Mouse (Mus musculus) midbrain, postnatal 0 days (tissue): Measurements from ENCODE around the gene Zmpste24. TPM values are rescaled to one million over a fixed set of nuclear protein-coding genes. Genes with fewer than 3 reads are reported as not detected.

Experiments
- ATAC-seq: fragments of 200-750 bp; cut with Nextera tagmentation; 2 replicates; pipeline ENCODE4 v1.8.0; 2017; ENCODE audit warnings: moderate number of reproducible peaks, mild to moderate bottlenecking, moderate TSS enrichment, moderate library complexity; ENCODE audit not compliant: low FRiP score
- DNase-seq: peaks from one replicate; pipeline ENCODE4 v3.0.0-alpha.2; 2015; ENCODE audit warnings: low spot score
- H3K27ac ChIP-seq: fragments of 300-500 bp; sonication (generic); 2 replicates; pipeline ENCODE4 v1.5.1; 2014; ENCODE audit warnings: low read depth, mild to moderate bottlenecking, low read length, mixed read lengths
- H3K27me3 ChIP-seq: fragments of 300-500 bp; sonication (generic); 2 replicates; pipeline ENCODE4 v1.6.1; 2014; ENCODE audit warnings: low read length, control low read depth, mixed read lengths; ENCODE audit not compliant: insufficient read depth
- H3K36me3 ChIP-seq: fragments of 300-500 bp; sonication (generic); 2 replicates; pipeline ENCODE4 v1.6.1; 2014; ENCODE audit warnings: low read length, control low read depth, mixed read lengths; ENCODE audit not compliant: insufficient read depth
- H3K4me1 ChIP-seq: fragments of 300-500 bp; sonication (generic); 2 replicates; pipeline ENCODE4 v1.6.1; 2014; ENCODE audit warnings: mild to moderate bottlenecking, control low read depth, antibody characterized with exemption, low read length, mixed read lengths; ENCODE audit not compliant: insufficient read depth
- H3K4me2 ChIP-seq: fragments of 300-500 bp; sonication (generic); 2 replicates; pipeline ENCODE4 v1.6.1; 2014; ENCODE audit warnings: low read depth, mild to moderate bottlenecking, low read length, mixed read lengths; ENCODE audit not compliant: poor library complexity, severe bottlenecking
- H3K4me3 ChIP-seq: fragments of 300-500 bp; sonication (generic); 2 replicates; pipeline ENCODE4 v1.5.1; 2014; ENCODE audit warnings: low read depth, mild to moderate bottlenecking, low read length, moderate library complexity
- H3K9ac ChIP-seq: fragments of 300-500 bp; sonication (generic); replicated peaks from 2 replicates; pipeline ENCODE4 v1.6.1; 2014; ENCODE audit warnings: mild to moderate bottlenecking, low read length, moderate library complexity, mixed read lengths; ENCODE audit not compliant: poor library complexity, severe bottlenecking
- H3K9me3 ChIP-seq: fragments of 300-500 bp; sonication (generic); 2 replicates; pipeline ENCODE4 v1.6.1; 2016; ENCODE audit warnings: low read length, control low read depth
- CTCF ChIP-seq: IDR thresholded peaks from 2 replicates; pipeline ENCODE4 v1.5.1; 2016; ENCODE audit warnings: antibody characterized with exemption, mild to moderate bottlenecking
- WGBS: fragments of 180-500 bp; shearing (Covaris S2); extraction: QIAGEN DNeasy Blood & Tissue Kit; methylation state at CpG from one replicate; pipeline ENCODE4 v1.1.7; 2014; 5-methylcytosine and 5-hydroxymethylcytosine counted together
- polyA plus RNA-seq: library from polyadenylated mRNA; unstranded; fragments of >200 nt; fragmentation: Nextera tagmentation; extraction: Ambion mirVana; gene quantifications from 2 replicates; pipeline ENCODE4 v1.2.1, GENCODE M21; 2015
- total RNA-seq: library from RNA; depleted of rRNA; stranded (reverse); fragments of >200 nt; gene quantifications from 2 replicates; pipeline ENCODE4 v1.2.3, GENCODE M21; 2014

The Zmpste24 gene
- total and polyA plus RNA-seq, 2 experiments from 2014 or later = 17.0 to 19.9 TPM

GRCm38 (mm10) chr4:121040897-121041671 is 57.0 kb downstream of the Zmpste24 start:
- ATAC-seq = peak; percentile 74
- 0 out of 2 replicates have a peak, but pooled peaks cover 4% of the 10 kb centered on the region for H3K4me1 ChIP-seq
- peak; percentile 81 for DNase-seq
- H3K9me3 ChIP-seq = no peaks in the 10 kb centered on the region
- 0 out of 2 replicates have a peak overlapping the region, but pooled peaks have one; percentile 19 for H3K9ac ChIP-seq
- WGBS = 10% methylated on average over 18 of the region's 18 CpGs
- H3K36me3 ChIP-seq = 0 out of 2 replicates have a peak, but pooled peaks cover 3% of the 10 kb centered on the region
- H3K4me2 ChIP-seq = peak overlapping the region; percentile 18; the same call in 1 of the 2 replicates
- TF ChIP-seq CTCF = peak; percentile 79
- peak overlapping the region; percentile 59 for H3K27ac ChIP-seq
- no peaks in the 10 kb centered on the region for H3K27me3 ChIP-seq
- H3K4me3 ChIP-seq = no peak overlapping the region

- H3K27ac ChIP-seq = peak overlapping the region; percentile 47; the same call in 1 of the 2 replicates
- H3K4me3 ChIP-seq = peak overlapping the region; percentile 37
- no peaks in the 10 kb centered on the region for H3K27me3 ChIP-seq
- DNase-seq = no peak
- H3K4me1 ChIP-seq = 0 out of 2 replicates have a peak, but pooled peaks cover 4% of the 10 kb centered on the region
- H3K9ac ChIP-seq = 0 out of 2 replicates have a peak overlapping the region, but pooled peaks have one; percentile 63
- no peak for TF ChIP-seq CTCF
- WGBS = 59% methylated on average over 14 of the region's 14 CpGs
- 0 out of 2 replicates have a peak, but pooled peaks cover 3% of the 10 kb centered on the region for H3K36me3 ChIP-seq
- H3K9me3 ChIP-seq = no peaks in the 10 kb centered on the region
- ATAC-seq = no peak; the same call in 1 of the 2 replicates
- peak overlapping the region; percentile 53 for H3K4me2 ChIP-seq
Measured at GRCm38 (mm10) chr4:121040323-121040722, 57.7 kb downstream of the Zmpste24 start.

- Histone ChIP-seq H3K4me3 (peak within 1 kb of the TSS; percentile 37), H3K9me3 (no peaks in the 10 kb centered on the region), H3K27me3 (no peaks in the 10 kb centered on the region), H3K36me3 (0 out of 2 replicates have a peak, but pooled peaks cover 3% of the 10 kb centered on the region), H3K4me2 (peak within 1 kb of the TSS; percentile 53), H3K4me1 (0 out of 2 replicates have a peak, but pooled peaks cover 4% of the 10 kb centered on the region), H3K9ac (peak within 1 kb of the TSS; percentile 63), H3K27ac (no peak within 1 kb of the TSS)
- no peak for TF ChIP-seq CTCF
- WGBS = 4% methylated on average over 46 of the region's 46 CpGs
- DNase-seq (peak; percentile 51), ATAC-seq (peak; percentile 17; the same call in 1 of the 2 replicates)
Measured at GRCm38 (mm10) chr4:121039331-121040115, 58.5 kb downstream of the Zmpste24 start, which contains the start of gene Col9a2. Gene Col9a2 (plus strand): TSS chr4:121039385.

GRCm38 (mm10) chr4:121033006-121033405 is 65.0 kb downstream of the Zmpste24 start:
- H3K4me2 ChIP-seq = no peak overlapping the region
- H3K27me3 ChIP-seq = no peaks in the 10 kb centered on the region
- no peak overlapping the region for H3K27ac ChIP-seq
- no peak overlapping the region for H3K9ac ChIP-seq
- TF ChIP-seq CTCF = peak; percentile 30
- no peaks in the 10 kb centered on the region for H3K4me1 ChIP-seq
- no peaks in the 10 kb centered on the region for H3K36me3 ChIP-seq
- ATAC-seq = no peak
- H3K4me3 ChIP-seq = no peak overlapping the region
- no peaks in the 10 kb centered on the region for H3K9me3 ChIP-seq
- WGBS = 69% methylated on average over 2 of the region's 2 CpGs
- no peak for DNase-seq

GRCm38 (mm10) chr4:121031440-121031839 is 66.6 kb downstream of the Zmpste24 start:
- Histone ChIP-seq H3K9ac (no peak overlapping the region), H3K4me2 (no peak overlapping the region), H3K9me3 (no peaks in the 10 kb centered on the region), H3K36me3 (no peaks in the 10 kb centered on the region), H3K27ac (no peak overlapping the region), H3K4me3 (no peak overlapping the region), H3K27me3 (no peaks in the 10 kb centered on the region), H3K4me1 (no peaks in the 10 kb centered on the region)
- TF ChIP-seq CTCF = peak; percentile 59
- DNase-seq (no peak), ATAC-seq (no peak)
- WGBS = 51% methylated on average over 4 of the region's 4 CpGs
